Mouse (Mus musculus) granulocyte monocyte progenitor cell, adult 5-6 weeks (primary cell): ENCODE results near the gene Glg1. TPM values are rescaled to one million over a fixed set of nuclear protein-coding genes. Genes with fewer than 3 reads are reported as not detected.
"Not testable (repeated sequence)": the region's sequence is repeated elsewhere in the genome, so short reads cannot be mapped to it uniquely, and the experiment has no call there.

Experiments used
- ATAC-seq: replicated peaks from 2 replicates; pipeline ENCODE4 v1.8.0; 2016; ENCODE audit warnings: mild to moderate bottlenecking, moderate TSS enrichment, inconsistent platforms; ENCODE audit not compliant: poor library complexity, severe bottlenecking
- total RNA-seq, 2 experiments: library from RNA; stranded (forward) in 1 of 2; stranded (reverse) in 1 of 2; fragments of 200-712, 200-1000 nt in 1 of 2; fragments of >200 nt in 1 of 2; fragmentation: Nextera tagmentation in 1 of 2; gene quantifications; 2 replicates each; pipeline ENCODE4 v1.2.3; 2014 to 2017

Gene Glg1
- total RNA-seq (2014; fragmentation: Nextera tagmentation) (27.0 and 30.8 TPM in 2 replicates), total RNA-seq (2017) (42.0 and 45.4 TPM in 2 replicates)

GRCm38 (mm10) chr8:111258631-111259407 is at the start of gene Glg1:
TSS of gene Glg1 (minus strand) at chr8:111259216.
- ATAC-seq: peak; percentile 93

- ATAC-seq: no peak
Observed at GRCm38 (mm10) chr8:111305031-111305730, 46.2 kb upstream of the Glg1 start.

GRCm38 (mm10) chr8:111304359-111304758 is 45.3 kb upstream of the Glg1 start:
- ATAC-seq: no peak

- not testable (repeated sequence) for ATAC-seq
Observed at GRCm38 (mm10) chr8:111303076-111303803, 44.2 kb upstream of the Glg1 start.

- ATAC-seq: peak; percentile 26; the same call in 1 of the 2 replicates
Observed at GRCm38 (mm10) chr8:111300597-111301546, 41.9 kb upstream of the Glg1 start.

- ATAC-seq: peak; percentile 94
Observed at GRCm38 (mm10) chr8:111299821-111300568, 41.0 kb upstream of the Glg1 start, which contains the start of gene Rfwd3. TSS of gene Rfwd3 (minus strand) at chr8:111300222.

GRCm38 (mm10) chr8:111299363-111299820 is 40.4 kb upstream of the Glg1 start:
- ATAC-seq: peak; percentile 49

GRCm38 (mm10) chr8:111298011-111298410 is 39.0 kb upstream of the Glg1 start:
- no peak for ATAC-seq

GRCm38 (mm10) chr8:111291733-111292132 is 32.7 kb upstream of the Glg1 start:
- ATAC-seq: no peak

GRCm38 (mm10) chr8:111290586-111290985 is 31.6 kb upstream of the Glg1 start:
- ATAC-seq: no peak

GRCm38 (mm10) chr8:111285603-111286002 is 26.6 kb upstream of the Glg1 start:
- ATAC-seq: no peak

- ATAC-seq: no peak
Observed at GRCm38 (mm10) chr8:111282093-111282492, 23.1 kb upstream of the Glg1 start.

GRCm38 (mm10) chr8:111268277-111268676 is 9.3 kb upstream of the Glg1 start:
- no peak for ATAC-seq

- ATAC-seq: not testable (repeated sequence)
Observed at GRCm38 (mm10) chr8:111266161-111266560, 7.1 kb upstream of the Glg1 start.

- no peak for ATAC-seq
Observed at GRCm38 (mm10) chr8:111264693-111265220, 5.7 kb upstream of the Glg1 start.

- ATAC-seq: no peak
Observed at GRCm38 (mm10) chr8:111261981-111262381, 3.0 kb upstream of the Glg1 start.

- no peak for ATAC-seq
Observed at GRCm38 (mm10) chr8:111260251-111260650, 1.2 kb upstream of the Glg1 start.

GRCm38 (mm10) chr8:111259408-111259741 is 359 bp upstream of the Glg1 start:
- peak; percentile 67 for ATAC-seq
